Mouse (Mus musculus) heart, embryonic 16.5 days (tissue): ENCODE measurements at regions not wholly inside any gene's neighbourhood (a gene's known extent, or its start where the extent isn't known, plus 50 kb on each side); places are given as distances from the start of the nearest gene placed in this dataset.
A peak's percentile ranks its signal among the peaks of the same experiment; 100 is the strongest.

Experiments used
- ATAC-seq: fragments of 200-750 bp; cut with Nextera tagmentation; replicated peaks from 2 replicates; pipeline ENCODE4 v1.8.0; 2017; ENCODE audit warnings: moderate number of reproducible peaks; ENCODE audit not compliant: insufficient read depth, low FRiP score; ENCODE audit errors: extremely low read depth
- H3K27ac ChIP-seq: fragments of 300-500 bp; sonication (generic); 2 replicates; pipeline ENCODE4 v1.5.1; 2014; ENCODE audit warnings: mild to moderate bottlenecking, low read length, control low read depth, moderate library complexity
- H3K27me3 ChIP-seq: fragments of 300-500 bp; sonication (generic); 2 replicates; pipeline ENCODE4 v1.6.1; 2014; ENCODE audit warnings: low read length, mixed read lengths; ENCODE audit not compliant: control insufficient read depth, insufficient read depth
- H3K36me3 ChIP-seq: fragments of 300-500 bp; sonication (generic); 2 replicates; pipeline ENCODE4 v1.6.1; 2014; ENCODE audit not compliant: control insufficient read depth, insufficient read depth
- H3K4me1 ChIP-seq: fragments of 300-500 bp; sonication (generic); 2 replicates; pipeline ENCODE4 v1.6.1; 2014; ENCODE audit warnings: low read length, mixed read lengths; ENCODE audit not compliant: control insufficient read depth, insufficient read depth
- H3K4me2 ChIP-seq: fragments of 300-500 bp; sonication (generic); 2 replicates; pipeline ENCODE4 v1.6.1; 2014; ENCODE audit warnings: low read depth, mild to moderate bottlenecking, control low read depth, low read length
- H3K4me3 ChIP-seq: fragments of 300-500 bp; sonication (generic); 2 replicates; pipeline ENCODE4 v1.5.1; 2014; ENCODE audit warnings: mild to moderate bottlenecking, control low read depth, low read length
- H3K9ac ChIP-seq: fragments of 300-500 bp; sonication (generic); 2 replicates; pipeline ENCODE4 v1.6.1; 2014; ENCODE audit warnings: low read length, control low read depth
- H3K9me3 ChIP-seq: fragments of 300-500 bp; sonication (generic); replicated peaks from 2 replicates; pipeline ENCODE4 v1.6.1; 2016; ENCODE audit warnings: low read length; ENCODE audit not compliant: control insufficient read depth
- WGBS: fragments of 180-500 bp; shearing (Covaris S2); extraction: QIAGEN DNeasy Blood & Tissue Kit; methylation state at CpG from one replicate; pipeline ENCODE4 v1.1.7; 2014; 5-methylcytosine and 5-hydroxymethylcytosine counted together

DNA sequence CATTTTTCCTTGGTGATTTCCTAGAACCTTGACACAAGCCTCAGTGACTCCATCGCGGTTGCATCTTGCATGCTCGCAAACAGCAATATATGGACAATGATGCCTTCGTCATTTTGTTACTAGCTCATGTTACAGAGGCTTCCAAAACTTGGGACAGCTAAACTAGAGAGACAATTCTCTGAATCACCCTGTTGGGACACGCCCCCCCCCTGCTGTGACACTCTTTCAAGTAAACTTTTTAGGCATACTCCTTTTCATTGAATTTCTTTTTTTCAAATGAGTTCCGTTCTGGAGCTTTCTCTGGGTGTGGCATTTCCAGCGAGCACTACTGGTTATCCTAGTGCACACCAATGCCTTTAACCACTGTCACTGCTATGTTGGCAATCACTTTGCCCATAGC lies 274.5 kb upstream of the Fbxl7 start:
- no peak for ATAC-seq
- no peak overlapping the region for H3K4me2 ChIP-seq
- no peaks in the 10 kb centered on the region for H3K36me3 ChIP-seq
- H3K4me1 ChIP-seq = no peaks in the 10 kb centered on the region
- no peak overlapping the region for H3K27ac ChIP-seq
- H3K9ac ChIP-seq = no peak overlapping the region
- no peak overlapping the region for H3K4me3 ChIP-seq
- 78% methylated on average over 7 of the region's 7 CpGs for WGBS
- H3K9me3 ChIP-seq = no peaks in the 10 kb centered on the region
- H3K27me3 ChIP-seq = no peaks in the 10 kb centered on the region

GRCm38 (mm10) chr15:27173506-27173905 lies 278.1 kb upstream of the Fbxl7 start:
- Histone ChIP-seq H3K36me3 (no peaks in the 10 kb centered on the region), H3K9ac (no peak overlapping the region), H3K4me2 (no peak overlapping the region), H3K27me3 (no peaks in the 10 kb centered on the region), H3K4me3 (no peak overlapping the region), H3K27ac (no peak overlapping the region), H3K9me3 (no peaks in the 10 kb centered on the region), H3K4me1 (no peaks in the 10 kb centered on the region)
- WGBS = 45% methylated on average over 5 of the region's 5 CpGs
- ATAC-seq = no peak

DNA sequence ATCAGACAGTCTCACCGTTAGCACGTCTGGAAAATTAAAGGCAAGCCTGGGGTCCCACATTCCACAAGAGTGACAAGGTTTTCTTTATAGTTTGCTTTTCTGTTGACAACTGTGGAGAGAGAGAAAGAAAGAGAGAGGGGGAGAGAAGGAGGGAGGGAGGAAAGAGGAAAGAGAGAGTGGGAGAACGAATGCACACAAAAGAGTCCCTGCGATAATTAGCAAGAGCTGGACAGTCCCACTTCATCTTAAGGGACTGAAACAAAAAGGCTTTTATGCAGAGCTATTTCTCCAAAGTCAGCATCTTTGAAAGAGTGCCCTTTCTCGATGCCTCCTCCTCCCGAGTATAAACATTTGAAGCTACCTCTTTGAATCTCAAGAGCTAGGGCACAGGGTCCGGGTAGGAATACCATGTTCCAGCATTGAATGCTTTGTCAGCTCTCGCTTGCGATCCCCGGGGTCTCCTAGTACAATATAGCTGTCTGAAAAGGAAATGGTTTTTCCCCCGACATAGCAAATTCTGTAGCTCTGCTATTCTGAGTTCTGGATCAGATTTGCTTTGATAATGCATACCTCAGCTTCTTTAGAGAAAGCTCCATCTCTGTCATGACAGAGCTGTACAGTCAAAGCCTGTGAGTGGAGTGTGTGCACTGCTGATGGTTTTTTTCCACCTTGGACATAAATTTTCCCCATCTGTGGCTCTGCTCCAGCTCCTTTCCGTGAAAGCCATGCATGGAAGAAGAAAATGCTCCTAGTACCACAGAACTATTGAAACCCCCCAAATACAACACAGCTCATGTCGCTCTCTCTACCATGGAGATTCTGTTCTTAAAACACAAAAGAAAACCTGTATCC lies 282.9 kb upstream of the Fbxl7 start:
- ATAC-seq = no peak
- WGBS = 60% methylated on average over 13 of the region's 13 CpGs
- Histone ChIP-seq H3K36me3 (no peaks in the 10 kb centered on the region), H3K9ac (no peak overlapping the region), H3K27ac (no peak overlapping the region), H3K4me3 (no peak overlapping the region), H3K9me3 (no peaks in the 10 kb centered on the region), H3K4me2 (no peak overlapping the region), H3K4me1 (no peaks in the 10 kb centered on the region), H3K27me3 (no peaks in the 10 kb centered on the region)

DNA sequence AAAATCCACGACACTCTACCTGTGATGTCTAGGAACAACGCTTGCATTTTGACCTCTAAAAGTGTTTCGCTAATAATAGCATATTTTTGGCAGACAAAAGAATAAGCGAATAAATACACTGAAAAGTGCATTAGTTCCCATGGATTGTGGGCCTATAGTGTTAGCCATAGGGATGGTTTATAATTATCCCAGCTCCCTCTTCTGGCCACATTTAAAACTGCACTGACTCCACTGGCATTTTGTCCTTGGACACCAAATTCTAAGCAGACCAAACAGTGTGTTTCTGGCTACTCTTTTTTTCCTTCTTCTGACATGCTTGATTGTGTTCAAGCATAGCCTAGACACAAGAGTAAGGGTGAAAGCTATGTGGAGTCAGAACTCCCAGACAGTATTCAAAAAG lies 276.8 kb upstream of the Ank start:
- H3K4me2 ChIP-seq = no peak overlapping the region
- H3K36me3 ChIP-seq = no peaks in the 10 kb centered on the region
- H3K9me3 ChIP-seq = no peaks in the 10 kb centered on the region
- H3K9ac ChIP-seq = no peak overlapping the region
- ATAC-seq = no peak
- H3K4me1 ChIP-seq = no peaks in the 10 kb centered on the region
- no peak overlapping the region for H3K4me3 ChIP-seq
- 39% methylated on average over 4 of the region's 4 CpGs for WGBS
- H3K27ac ChIP-seq = no peak overlapping the region
- H3K27me3 ChIP-seq = no peaks in the 10 kb centered on the region

- H3K27ac ChIP-seq = no peak overlapping the region
- H3K9ac ChIP-seq = no peak overlapping the region
- no peaks in the 10 kb centered on the region for H3K4me1 ChIP-seq
- H3K36me3 ChIP-seq = no peaks in the 10 kb centered on the region
- no peak for ATAC-seq
- H3K9me3 ChIP-seq = no peaks in the 10 kb centered on the region
- H3K4me3 ChIP-seq = no peak overlapping the region
- 79% methylated on average over 3 of the region's 3 CpGs for WGBS
- H3K27me3 ChIP-seq = no peaks in the 10 kb centered on the region
- no peak overlapping the region for H3K4me2 ChIP-seq
These were observed 265.0 kb upstream of the Ank start for GRCm38 (mm10) chr15:27201513-27201912.

DNA sequence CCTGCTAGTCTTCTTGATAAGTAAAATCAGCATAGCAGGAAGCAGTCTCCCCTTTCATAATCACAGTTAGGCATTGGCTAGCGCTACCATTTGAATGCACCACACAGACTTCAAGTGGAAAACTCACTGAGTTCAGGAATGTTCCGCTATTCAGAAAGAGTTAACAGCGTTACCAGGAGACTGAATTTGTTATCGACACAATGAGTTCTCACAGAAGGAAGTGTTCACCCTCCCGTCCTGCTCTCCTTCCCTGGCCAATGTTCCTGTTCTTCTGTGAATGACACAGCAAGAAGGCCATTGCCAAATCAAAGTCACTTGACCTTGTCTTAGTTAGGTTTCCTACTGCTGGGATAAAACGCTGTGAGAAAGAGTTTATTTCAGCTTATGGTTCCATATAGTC lies 261.6 kb upstream of the Ank start:
- Histone ChIP-seq H3K27ac (peak overlapping the region; percentile 16; the same call in 1 of the 2 replicates), H3K9ac (no peak overlapping the region), H3K9me3 (no peaks in the 10 kb centered on the region), H3K27me3 (no peaks in the 10 kb centered on the region), H3K4me3 (no peak overlapping the region), H3K4me1 (no peaks in the 10 kb centered on the region), H3K4me2 (no peak overlapping the region), H3K36me3 (no peaks in the 10 kb centered on the region)
- 37% methylated on average over 6 of the region's 6 CpGs for WGBS
- ATAC-seq = peak; percentile 37; the same call in 1 of the 2 replicates

- H3K4me3 ChIP-seq = no peak overlapping the region
- no peaks in the 10 kb centered on the region for H3K36me3 ChIP-seq
- 86% methylated on average over 11 of the region's 11 CpGs for WGBS
- no peak overlapping the region for H3K4me2 ChIP-seq
- H3K27ac ChIP-seq = no peak overlapping the region
- no peak overlapping the region for H3K9ac ChIP-seq
- no peaks in the 10 kb centered on the region for H3K4me1 ChIP-seq
- H3K9me3 ChIP-seq = no peaks in the 10 kb centered on the region
- no peaks in the 10 kb centered on the region for H3K27me3 ChIP-seq
- no peak for ATAC-seq
These were observed 259.0 kb upstream of the Ank start for GRCm38 (mm10) chr15:27207446-27207845.

- Histone ChIP-seq H3K4me2 (no peak overlapping the region), H3K4me3 (no peak overlapping the region), H3K4me1 (no peaks in the 10 kb centered on the region), H3K27ac (no peak overlapping the region), H3K27me3 (no peaks in the 10 kb centered on the region), H3K9ac (no peak overlapping the region), H3K36me3 (no peaks in the 10 kb centered on the region), H3K9me3 (no peaks in the 10 kb centered on the region)
- no peak for ATAC-seq
- 55% methylated on average over 7 of the region's 7 CpGs for WGBS
These were observed 250.1 kb upstream of the Ank start for GRCm38 (mm10) chr15:27216387-27216786.

DNA sequence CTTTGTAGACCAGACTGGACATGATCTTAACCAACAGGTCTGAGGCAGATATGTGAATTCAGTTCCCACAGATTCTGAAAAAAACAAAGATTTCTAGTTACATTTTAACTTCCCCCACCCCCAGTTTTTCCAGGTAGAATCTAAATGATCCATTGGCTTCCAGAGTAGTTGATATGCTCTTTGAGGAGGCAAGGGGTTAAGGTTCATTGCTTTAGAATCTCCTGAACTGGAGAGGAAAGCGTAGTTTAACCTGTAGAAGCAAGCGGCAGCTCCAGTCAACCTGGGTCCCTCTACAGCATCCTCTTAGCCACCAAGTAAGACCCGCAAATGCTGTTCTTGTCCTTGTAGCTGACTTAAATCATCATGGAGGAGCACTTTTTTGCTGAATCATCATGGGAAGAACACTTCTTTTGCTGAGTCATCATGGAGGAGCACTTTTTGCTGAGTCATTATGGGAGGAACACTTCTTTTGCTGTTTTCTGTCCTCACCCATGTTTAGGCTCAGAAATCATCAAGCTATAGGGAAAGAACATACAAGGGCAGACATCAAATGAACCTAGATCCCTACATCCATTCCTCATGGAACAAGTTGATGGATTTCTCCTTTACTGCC lies 247.2 kb upstream of the Ank start:
- Histone ChIP-seq H3K4me2 (no peak overlapping the region), H3K27me3 (no peaks in the 10 kb centered on the region), H3K4me3 (no peak overlapping the region), H3K4me1 (no peaks in the 10 kb centered on the region), H3K27ac (no peak overlapping the region), H3K9ac (no peak overlapping the region), H3K36me3 (no peaks in the 10 kb centered on the region), H3K9me3 (no peaks in the 10 kb centered on the region)
- WGBS = 86% methylated on average over 3 of the region's 3 CpGs
- ATAC-seq = no peak
